In the genomic region with DNA sequence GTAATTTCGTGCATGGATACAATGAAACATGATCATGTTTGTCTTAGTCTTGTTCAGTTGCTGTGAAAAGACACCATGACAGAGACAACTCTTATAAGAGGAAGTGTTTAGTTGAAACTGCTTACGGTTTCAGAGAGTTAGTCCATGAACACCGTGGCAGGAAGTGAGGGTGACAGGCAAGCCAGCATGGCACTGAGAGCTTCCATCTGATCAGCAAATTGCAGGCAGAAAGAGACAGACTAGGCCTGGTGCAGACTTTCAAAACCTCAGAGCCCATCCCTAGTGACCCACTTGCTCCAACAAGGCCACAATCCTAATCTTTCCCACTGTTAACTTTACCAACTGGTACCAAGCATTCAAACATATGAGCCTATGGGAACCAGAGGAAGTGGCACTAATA, we compare ENCODE assay signal across 26 mouse cellular contexts. TPM values are rescaled to one million over a fixed set of nuclear protein-coding genes. Genes with fewer than 3 reads are reported as not detected.
A peak's percentile ranks its signal among the peaks of the same experiment; 100 is the strongest.
DNase-seq lines count a peak whose midpoint lies in the region; ATAC-seq and TF ChIP-seq lines count a peak whose summit lies in the region.
"Had no signal": no experiment of that assay in that cellular context is flagged by ENCODE, and none has a peak within 500 bp of the region (broad histone marks: within the 10 kb centered on the region; RNA-seq: fewer than 3 reads in every experiment).

No protein-coding gene starts in this region.

- intact Hi-C loops in heart, adult 2 months (cut with DNase I) = no loop called here
- intact Hi-C loops in left cerebral cortex, postnatal 25 days (cut with DNase I) = loop anchor here (10.0 kb wide), 1 partner anchor 1322 kb away; no protein-coding TSS in a partner anchor

- no peaks in the 10 kb centered on the region for H3K4me1 ChIP-seq in heart, adult 2 months (ENCODE audit: control insufficient read depth, insufficient read depth, low read length)
- H3K4me1 ChIP-seq in CH12.LX (ENCODE audit: control insufficient read depth in 1 of 2, insufficient read depth in 2 of 2) = peaks cover 0 to 9% of the 10 kb centered on the region in 2 experiments; a peak in 2 of 4 replicates
- H3K4me1 ChIP-seq in forebrain, embryonic 12.5 days = no peaks in the 10 kb centered on the region; the same call in 1 of the 2 replicates
- H3K4me1 ChIP-seq: embryonic facial prominence, embryonic 10.5 days; embryonic facial prominence, embryonic 15.5 days; heart, embryonic 13.5 days had no signal

- no peak overlapping the region for H3K27ac ChIP-seq in heart, adult 2 months
- H3K27ac ChIP-seq in CH12.LX (ENCODE audit: insufficient read depth, low read depth) = no peak overlapping the region
- no peak overlapping the region for H3K27ac ChIP-seq in forebrain, embryonic 12.5 days
- H3K27ac ChIP-seq: embryonic facial prominence, embryonic 10.5 days; embryonic facial prominence, embryonic 15.5 days; heart, embryonic 13.5 days; hindbrain, embryonic 14.5 days; liver, embryonic 12.5 days had no signal

- peak; percentile 85 for ATAC-seq in granulocyte monocyte progenitor cell, adult 5-6 weeks (replicated peaks; ENCODE audit: poor library complexity, severe bottlenecking)
- ATAC-seq in neutrophil, adult 5-6 weeks (ENCODE audit: extremely low read depth, insufficient number of reproducible peaks, low FRiP score, poor library complexity, severe bottlenecking) = peak; percentile 55
- ATAC-seq in forebrain, embryonic 12.5 days (ENCODE audit: low FRiP score) = no peak
- ATAC-seq: forebrain, embryonic 14.5 days; liver, embryonic 12.5 days; liver, postnatal 0 days; midbrain, embryonic 16.5 days had no signal

- no peak for TF ChIP-seq CTCF in heart, adult 2 months (IDR thresholded peaks at IDR 0.05)
- TF ChIP-seq CTCF in CH12.LX (conservative IDR thresholded peaks at IDR 0.05 in 1 of 2, IDR thresholded peaks at IDR 0.05 in 1 of 2; ENCODE audit: low read depth in 2 of 2, low read length in 2 of 2) = no peak

- peak; percentile 73 for DNase-seq in heart, adult 11 months
- no peak for DNase-seq in heart, adult 2 months
- DNase-seq in CH12.LX (ENCODE audit: extremely low read depth) = no peak
- DNase-seq in left cerebral cortex, postnatal 25 days (ENCODE audit: low spot score in 2 of 2) = no peak
- DNase-seq in spleen, postnatal 4 days (ENCODE audit: low spot score in 2 of 2) = no peak
- DNase-seq: adrenal gland, postnatal 14 days; cerebellum, adult 18-20 months; cerebellum, postnatal 10 days; gastrocnemius, postnatal 25 days; heart, postnatal 10 days; kidney, adult 18-20 months; kidney, postnatal 36 days; left cerebral cortex, postnatal 4 days; liver, postnatal 0 days; lung, postnatal 36 days; thymus, postnatal 25 days had no signal

- dilution Hi-C loops in CH12.LX (cut with MboI; ENCODE audit: extremely low pct_ligation_motif_present, extremely low pct_unique_long_range_greater_than_20kb, low sequenced_read_pairs) = no loop called here

- in situ Hi-C loops in CH12.LX (cut with MboI; ENCODE audit: low pct_ligation_motif_present, low pct_unique_long_range_greater_than_20kb, low sequenced_read_pairs) = no loop called here

- TF ChIP-seq EP300 in heart, adult 2 months (IDR thresholded peaks at IDR 0.05; ENCODE audit: insufficient read depth, low read depth, low read length) = no peak
- TF ChIP-seq EP300 in CH12.LX (IDR thresholded peaks at IDR 0.05; ENCODE audit: low read length) = no peak

- H3K79me2 ChIP-seq in heart, adult 2 months (replicated peaks; ENCODE audit: control insufficient read depth, insufficient read depth, low read length) = no peaks in the 10 kb centered on the region
- H3K79me2 ChIP-seq in CH12.LX (replicated peaks; ENCODE audit: control insufficient read depth, extremely low read depth, insufficient read depth, poor library complexity, severe bottlenecking) = no peaks in the 10 kb centered on the region

- H3K9me3 ChIP-seq in CH12.LX (replicated peaks; ENCODE audit: low read length) = no peaks in the 10 kb centered on the region
- H3K9me3 ChIP-seq in forebrain, embryonic 12.5 days = no peaks in the 10 kb centered on the region
- H3K9me3 ChIP-seq: embryonic facial prominence, embryonic 10.5 days; embryonic facial prominence, embryonic 15.5 days; heart, embryonic 13.5 days; liver, embryonic 12.5 days had no signal

- H3K4me3 ChIP-seq in heart, adult 2 months = no peak overlapping the region
- no peak overlapping the region for H3K4me3 ChIP-seq in CH12.LX (replicated peaks in 1 of 3; ENCODE audit: low read depth in 2 of 3, low read length in 2 of 3, poor library complexity in 1 of 3)
- no peak overlapping the region for H3K4me3 ChIP-seq in forebrain, embryonic 12.5 days (replicated peaks)
- H3K4me3 ChIP-seq: embryonic facial prominence, embryonic 10.5 days; embryonic facial prominence, embryonic 15.5 days; heart, embryonic 13.5 days; liver, embryonic 12.5 days had no signal

- 61% methylated on average over 3 of the region's 3 CpGs for WGBS in heart, adult 2 months
- WGBS in forebrain, embryonic 12.5 days = 84% methylated on average over 3 of the region's 3 CpGs

- no peak for TF ChIP-seq POLR2A in heart, adult 2 months (IDR thresholded peaks at IDR 0.05; ENCODE audit: insufficient read depth, low read depth, low read length)
- TF ChIP-seq POLR2A in CH12.LX (IDR thresholded peaks at IDR 0.05; ENCODE audit: low read depth, low read length) = 0 out of 2 replicates have a peak, but pooled peaks have one; percentile 18

- no peaks in the 10 kb centered on the region for H3K36me3 ChIP-seq in heart, adult 2 months (ENCODE audit: control insufficient read depth, insufficient read depth, low read length)
- H3K36me3 ChIP-seq in CH12.LX (replicated peaks in 1 of 2; ENCODE audit: control insufficient read depth in 1 of 2, insufficient read depth in 1 of 2, low read length in 1 of 2) = no peaks in the 10 kb centered on the region
- no peaks in the 10 kb centered on the region for H3K36me3 ChIP-seq in forebrain, embryonic 12.5 days (replicated peaks)
- H3K36me3 ChIP-seq: embryonic facial prominence, embryonic 10.5 days; embryonic facial prominence, embryonic 15.5 days; heart, embryonic 13.5 days; liver, embryonic 12.5 days had no signal

- no peak for TF ChIP-seq RAD21 in CH12.LX (IDR thresholded peaks at IDR 0.05; ENCODE audit: low read depth, low read length)

- H3K4me2 ChIP-seq in CH12.LX (ENCODE audit: insufficient read depth, low read depth, poor library complexity, severe bottlenecking) = no peak overlapping the region
- H3K4me2 ChIP-seq in forebrain, embryonic 12.5 days = no peak overlapping the region
- H3K4me2 ChIP-seq: embryonic facial prominence, embryonic 15.5 days; heart, embryonic 13.5 days; hindbrain, embryonic 14.5 days; liver, embryonic 12.5 days had no signal

- no peaks in the 10 kb centered on the region for H3K27me3 ChIP-seq in heart, adult 2 months (ENCODE audit: control insufficient read depth, insufficient read depth, low read length)
- no peaks in the 10 kb centered on the region for H3K27me3 ChIP-seq in CH12.LX (replicated peaks)
- H3K27me3 ChIP-seq in forebrain, embryonic 12.5 days = no peaks in the 10 kb centered on the region
- H3K27me3 ChIP-seq: embryonic facial prominence, embryonic 15.5 days; heart, embryonic 13.5 days; liver, embryonic 12.5 days had no signal

- H3K9ac ChIP-seq in heart, adult 2 months (ENCODE audit: low read depth, low read length) = no peak overlapping the region
- no peak overlapping the region for H3K9ac ChIP-seq in CH12.LX (ENCODE audit: insufficient read depth, low read depth)
- H3K9ac ChIP-seq in forebrain, embryonic 12.5 days = no peak overlapping the region
- H3K9ac ChIP-seq: embryonic facial prominence, embryonic 15.5 days; heart, embryonic 13.5 days; hindbrain, embryonic 14.5 days; liver, embryonic 12.5 days; liver, postnatal 0 days had no signal

TF ChIP-seq in CH12.LX, 34 proteins besides CTCF, POLR2A, EP300 and RAD21:
- TF ChIP-seq GABPA (IDR thresholded peaks at IDR 0.05; ENCODE audit: insufficient replicate concordance, low read depth, low read length) (no peak), ELF1 (IDR thresholded peaks at IDR 0.05; ENCODE audit: low read depth, low read length) (0 out of 2 replicates have a peak, but pooled peaks have one; percentile 15)
TF ChIP-seq in CH12.LX: peak in this region for 1.

RNA-seq across cellular contexts. Expression of a gene that starts 5.7 kb away (rescaled TPM):
- 10 to 100 TPM; 18.6 to 19.0 TPM for total RNA-seq in heart, adult 2 months (2021)
- polyA plus RNA-seq in heart, adult 2 months (2012; rRNA removed) = 6.9 and 9.8 TPM in 2 replicates
- total RNA-seq in CH12.LX (2012; rRNA removed) (27.9 and 32.5 TPM in 2 replicates), CH12.LX (2014; rRNA removed) (50.6 and 57.9 TPM in 2 replicates)
- 71.4 and 73.5 TPM in 2 replicates for polyA plus RNA-seq in CH12.LX (2012; ENCODE audit: insufficient read length, low read depth)
- total RNA-seq in granulocyte monocyte progenitor cell, adult 5-6 weeks (2014; fragmentation: Nextera tagmentation) = 76.4 and 90.8 TPM in 2 replicates
- 65.4 and 70.1 TPM in 2 replicates for total RNA-seq in granulocyte monocyte progenitor cell, adult 5-6 weeks (2017)
- total RNA-seq in neutrophil, adult 5-6 weeks (2017) = 90.7 and 97.4 TPM in 2 replicates
- 43.7 and 48.2 TPM in 2 replicates for polyA plus RNA-seq in forebrain, embryonic 12.5 days (2016; fragmentation: Nextera tagmentation; extraction: Ambion mirVana)
- 10 to 100 TPM; 58.0 to 61.7 TPM for total RNA-seq in left cerebral cortex, postnatal 25 days (2021)
